Mouse (Mus musculus): ENCODE results near the gene A630095N17Rik.

Gene A630095N17Rik

DNA sequence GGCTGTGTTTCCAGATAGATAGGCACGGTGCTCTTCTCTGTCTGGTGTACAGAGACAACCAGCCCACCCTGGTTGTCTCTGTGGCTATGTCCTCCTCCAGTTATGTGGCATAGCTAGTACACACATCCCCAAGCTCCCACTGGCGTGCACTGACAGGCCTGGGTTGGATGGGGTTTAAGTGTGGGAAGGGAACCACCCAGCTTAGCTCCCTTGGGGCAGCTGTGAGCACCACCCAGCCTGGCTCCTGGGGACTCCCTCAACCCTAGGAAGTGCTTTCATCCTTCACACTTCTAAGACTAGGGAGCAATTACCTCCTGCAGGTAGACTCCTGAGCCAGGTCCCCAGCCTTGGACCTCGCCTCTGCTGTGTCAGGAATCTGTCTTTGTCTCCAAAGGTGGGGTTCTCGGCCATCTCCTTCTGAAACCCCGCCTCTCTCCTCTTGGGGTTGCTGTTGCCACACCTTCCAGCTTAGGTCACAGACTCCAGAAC, at the start of gene A630095N17Rik:
A630095N17Rik (minus strand) TSS at position 439 of the 489 bp plus-strand sequence.
- no peak for DNase-seq (ENCODE audit: low spot score in 2 of 2)

DNA sequence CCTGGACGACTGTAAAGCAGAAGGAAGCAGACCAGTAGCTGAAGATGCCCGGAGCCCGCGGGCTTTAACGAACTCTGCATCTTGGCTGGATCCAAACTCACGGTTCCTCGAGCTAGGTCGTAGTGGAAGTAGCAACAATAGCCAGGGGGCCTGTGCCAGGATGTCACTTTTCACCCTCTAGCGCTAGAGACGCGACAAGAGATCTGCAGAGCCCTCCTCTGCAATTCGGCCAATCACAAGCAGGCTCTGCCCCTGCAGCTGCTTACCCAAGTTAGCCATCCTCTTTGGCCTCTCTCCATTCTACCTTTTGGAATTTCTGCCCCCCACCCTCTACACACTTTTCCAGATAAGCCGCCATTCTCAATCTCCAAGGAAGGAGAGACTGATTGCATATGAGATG, 46.3 kb upstream of the A630095N17Rik start, which contains the start of gene Resp18:
Resp18 (minus strand) TSS at position 188 of the 400 bp plus-strand sequence.
- no peak for DNase-seq (ENCODE audit: low spot score in 2 of 2)

DNA sequence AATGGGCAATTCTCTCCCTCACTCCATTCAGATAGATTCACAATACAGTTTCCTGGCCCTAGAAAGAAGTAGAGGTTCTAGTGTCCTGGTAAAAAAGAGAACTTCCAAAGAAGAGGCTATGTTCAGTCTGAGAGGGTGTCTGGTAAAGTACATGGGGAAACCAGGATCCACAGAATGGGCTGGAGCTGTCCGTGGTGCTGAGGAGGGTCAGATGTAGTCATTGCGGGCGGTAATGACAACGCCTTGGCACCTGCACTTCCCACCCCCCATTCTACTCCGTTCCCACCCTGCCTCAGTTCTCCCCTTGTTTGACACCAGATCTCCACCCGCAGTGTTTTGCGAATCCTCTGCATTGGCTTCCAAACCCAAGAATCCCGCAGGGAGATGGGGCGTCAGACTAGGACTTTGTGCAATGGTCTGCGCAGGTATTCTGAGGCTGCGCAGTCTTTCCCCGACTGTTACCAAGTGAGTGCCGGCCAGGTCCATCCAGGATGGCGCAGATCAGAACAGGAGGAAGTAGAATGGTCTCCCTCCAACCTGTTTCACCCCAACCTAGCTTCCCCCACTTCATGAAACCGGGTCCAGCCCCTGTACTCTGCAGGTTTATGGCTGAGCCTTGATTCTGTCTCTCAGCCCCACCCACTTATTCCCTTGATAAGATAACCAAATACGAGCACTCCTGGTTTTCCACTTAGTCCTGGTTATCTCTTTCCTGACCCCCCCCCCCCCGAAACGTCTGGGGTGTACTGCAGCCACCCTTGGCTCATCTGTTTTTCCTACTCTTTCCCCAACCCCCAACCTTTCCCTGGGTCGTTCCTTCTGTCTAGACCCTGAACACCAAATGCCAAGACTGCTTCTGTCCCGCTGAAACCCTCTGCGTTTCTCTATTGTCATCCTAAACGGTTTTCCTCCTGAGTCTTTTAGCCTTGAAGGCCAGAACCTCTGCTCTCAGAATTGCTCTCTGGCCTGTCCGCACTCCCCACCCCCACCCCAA, 45.6 kb upstream of the A630095N17Rik start:
- no peak for DNase-seq (ENCODE audit: low spot score in 2 of 2)

DNA sequence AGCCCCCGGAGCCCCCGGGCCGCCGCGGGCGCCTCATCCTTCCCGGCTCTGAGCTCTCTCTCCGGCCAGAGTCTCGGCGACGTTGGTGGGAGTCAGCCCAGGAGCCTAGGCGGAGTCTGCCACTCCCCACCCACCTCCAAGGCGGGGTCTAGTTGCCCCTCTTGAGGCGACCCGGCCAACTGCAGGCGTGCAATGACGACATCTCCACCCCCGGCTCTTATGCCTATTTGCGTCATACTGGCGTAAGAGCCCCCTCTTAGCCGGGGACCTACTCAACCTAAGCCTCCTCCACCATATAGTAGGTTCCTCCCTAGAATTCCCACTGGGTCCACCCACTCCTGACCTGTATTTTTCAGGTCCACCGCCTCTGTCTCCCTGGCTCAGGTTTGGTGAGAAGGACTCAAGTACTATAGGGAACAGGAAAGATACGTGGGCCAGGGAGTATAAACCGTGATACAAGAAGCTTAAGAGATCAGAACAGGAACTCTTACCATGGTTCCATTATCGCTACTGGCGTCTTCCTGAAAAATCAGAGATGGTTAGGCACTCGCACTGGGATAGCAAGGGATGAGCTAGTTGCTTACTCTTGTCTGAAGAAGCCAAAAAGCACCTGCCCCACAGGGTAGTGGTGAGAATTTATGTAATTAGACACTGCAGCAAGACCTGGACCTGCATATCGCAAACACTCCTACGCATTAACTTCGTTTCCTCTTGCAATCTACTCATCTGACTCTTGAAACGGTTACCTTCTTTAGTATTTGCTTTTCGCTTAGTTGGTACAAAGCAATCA, 32.4 kb upstream of the A630095N17Rik start, which contains the start of gene Ptprn:
Ptprn (minus strand) TSS at position 412 of the 790 bp plus-strand sequence.
- peak; percentile 77 to 88 for DNase-seq (ENCODE audit: low spot score in 2 of 2)

DNA sequence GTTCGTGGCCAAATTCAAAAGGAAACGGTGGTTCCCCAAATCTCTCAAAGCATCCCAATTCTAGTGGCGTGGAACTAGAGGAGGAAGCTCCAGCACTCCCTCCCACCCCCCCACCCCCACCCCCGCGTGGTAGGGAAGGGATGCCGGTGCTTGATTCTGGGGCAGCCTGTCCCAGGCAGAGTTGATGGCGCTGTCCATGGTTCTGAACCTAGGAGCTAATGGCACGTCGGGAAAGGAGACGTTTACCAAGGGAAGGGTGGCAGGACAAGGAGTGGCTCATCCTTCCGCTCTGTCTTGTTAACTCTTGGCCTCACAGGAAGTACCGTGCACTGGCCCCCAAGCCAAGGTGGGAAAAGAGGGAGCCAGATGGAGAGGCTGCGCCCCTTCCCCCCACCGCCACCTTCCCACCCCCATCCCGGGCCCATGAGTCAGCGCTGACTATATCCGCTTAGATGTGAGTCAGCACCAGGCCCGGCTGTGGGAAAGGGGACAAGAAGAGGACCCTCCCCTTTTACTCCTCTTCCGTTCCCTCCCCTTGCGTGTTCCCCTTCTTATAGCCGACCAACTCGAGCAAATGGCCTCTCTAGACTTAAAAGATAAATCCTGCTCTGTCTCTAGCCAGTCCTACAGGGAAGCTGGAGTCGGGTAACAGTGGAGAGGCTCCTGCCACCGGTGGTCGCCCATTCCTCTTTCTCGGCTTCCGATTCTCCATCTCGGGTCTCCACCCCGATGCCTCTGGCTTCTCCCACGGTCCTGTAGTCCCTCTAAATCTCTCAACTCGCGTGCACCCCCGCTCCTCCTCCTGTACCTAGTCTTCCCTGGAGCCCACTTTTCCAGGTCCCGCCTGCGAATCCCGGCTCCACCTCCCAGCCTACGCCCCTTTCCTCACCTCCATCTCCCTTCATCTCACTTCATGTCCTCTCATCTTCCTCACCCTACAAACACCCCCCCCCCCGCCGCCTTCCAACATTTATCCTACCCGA, 31.4 kb upstream of the A630095N17Rik start:
- DNase-seq (ENCODE audit: low spot score in 2 of 2), result peak in 1 of 2 experiments; percentile 64

DNA sequence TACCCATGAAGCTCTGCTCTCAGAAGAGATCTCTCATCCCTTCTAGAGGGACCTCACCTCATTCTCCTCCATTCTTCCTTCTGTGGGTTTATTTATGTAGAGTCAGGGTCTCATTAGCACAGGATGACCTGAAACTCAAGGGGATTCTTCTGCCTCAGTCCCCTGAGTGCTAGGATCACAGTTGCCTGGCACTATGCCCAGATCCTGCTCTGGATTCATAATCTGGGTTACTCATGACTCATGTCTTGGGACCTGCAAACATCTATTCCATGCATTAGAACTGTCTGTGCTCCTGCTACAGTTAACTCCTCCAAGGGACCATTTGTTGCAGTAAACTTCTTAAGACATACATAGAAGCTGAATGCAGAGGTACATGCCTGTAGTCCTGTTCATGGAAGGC, 29.4 kb upstream of the A630095N17Rik start:
- DNase-seq (ENCODE audit: low spot score in 2 of 2), result no peak

DNA sequence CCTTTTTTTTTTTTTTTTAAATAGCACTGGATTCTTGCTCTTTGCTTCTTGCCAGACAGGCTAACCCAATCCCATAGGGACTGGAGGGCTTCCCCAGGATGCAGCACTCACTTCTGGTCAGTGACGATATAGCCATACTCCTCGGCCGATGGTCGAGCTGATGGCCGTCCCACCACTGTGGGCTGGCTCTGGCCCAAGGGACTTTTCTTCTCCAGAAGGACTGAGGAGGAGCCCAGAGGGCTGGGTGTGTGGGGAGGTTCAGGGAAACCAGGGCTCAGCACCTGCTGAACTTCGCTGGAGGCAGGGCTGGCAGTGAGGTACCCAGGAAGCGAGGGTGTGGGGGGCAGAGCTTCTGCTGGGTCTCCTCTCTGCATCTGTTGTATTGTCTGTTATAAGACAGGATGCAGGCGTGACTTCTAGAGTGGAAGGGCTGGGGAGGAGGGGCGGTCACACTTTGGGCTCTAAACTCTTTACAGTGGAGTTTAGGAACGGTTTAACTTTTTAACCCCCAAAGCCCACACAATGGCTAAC, 23.7 kb upstream of the A630095N17Rik start:
- no peak for DNase-seq (ENCODE audit: low spot score in 2 of 2)

DNA sequence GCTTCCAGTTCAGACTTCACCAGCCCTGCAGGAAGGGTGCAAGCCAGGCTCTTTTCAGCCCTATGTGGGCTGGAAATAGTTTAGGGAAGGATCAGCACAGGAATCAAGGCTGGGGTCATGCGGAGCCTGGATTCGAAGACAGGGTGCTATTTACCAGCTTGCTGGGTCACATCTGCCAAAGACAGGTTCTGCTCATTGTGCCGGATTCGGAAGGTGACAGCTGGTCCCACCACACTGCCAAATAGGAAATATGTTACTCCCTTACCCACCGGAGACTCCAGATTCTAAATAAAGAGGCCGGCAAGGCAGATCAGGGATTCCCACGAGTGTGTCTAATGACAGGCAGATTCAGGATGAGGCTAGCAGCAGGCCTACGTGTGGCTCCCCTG, 22.7 kb upstream of the A630095N17Rik start:
- DNase-seq (ENCODE audit: low spot score in 2 of 2), result no peak

DNA sequence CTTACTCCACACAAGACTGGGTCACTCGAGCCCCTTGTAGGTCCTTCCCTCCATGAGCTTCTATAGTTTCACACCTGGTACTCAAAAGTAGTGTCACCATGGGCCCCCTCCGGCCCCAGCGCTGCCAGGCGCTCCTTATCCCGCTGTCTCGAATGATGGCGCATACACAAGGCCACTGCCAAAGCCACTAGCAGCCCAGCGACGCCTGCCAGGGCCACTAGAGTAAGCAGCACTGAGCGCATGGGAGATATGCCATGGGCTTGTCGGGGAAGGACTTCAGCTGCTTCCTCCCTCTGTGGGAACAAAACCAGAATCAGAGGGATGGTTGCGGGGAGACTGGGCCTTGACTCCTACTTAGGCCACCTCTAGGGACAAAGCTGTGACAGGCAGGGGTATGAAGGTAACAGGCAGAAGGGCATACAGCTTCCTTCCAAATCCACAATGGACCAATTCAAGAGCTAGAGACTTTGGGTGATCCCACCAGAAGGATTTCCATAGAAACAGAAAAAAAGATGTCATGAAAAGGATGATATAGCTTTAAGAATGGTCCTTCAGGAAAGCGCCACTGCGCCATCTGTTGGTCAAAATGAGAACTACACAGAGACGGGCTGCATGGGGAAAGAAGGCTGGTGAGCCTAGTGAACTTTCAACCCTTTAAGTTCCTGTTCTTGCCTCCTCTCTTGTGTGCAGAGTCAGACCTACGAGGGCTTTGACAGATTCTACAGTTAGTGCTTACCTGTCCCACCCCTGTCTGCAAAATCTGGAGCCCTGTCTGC, 22.1 kb upstream of the A630095N17Rik start:
- peak; percentile 67 to 76 for DNase-seq (ENCODE audit: low spot score in 2 of 2)

DNA sequence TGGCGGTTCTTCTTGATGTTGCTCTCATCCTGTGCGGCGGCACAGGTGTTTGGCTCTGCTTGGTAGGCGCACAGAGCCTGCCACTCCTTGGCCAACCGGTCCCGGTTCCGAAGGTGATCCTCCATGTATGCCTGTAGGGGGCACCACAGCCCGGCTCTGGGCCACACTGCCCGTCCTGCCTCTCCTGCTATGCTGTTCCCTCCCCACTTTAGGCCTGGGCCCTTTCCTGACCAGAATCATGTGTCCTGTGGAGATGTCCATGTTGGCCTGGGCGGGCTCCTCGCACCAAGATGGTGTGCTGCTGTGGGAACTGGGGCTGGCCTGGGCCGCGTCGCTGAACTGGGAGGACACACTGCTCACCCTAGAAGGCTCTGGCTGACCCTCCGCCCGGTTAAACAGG, 21.1 kb upstream of the A630095N17Rik start:
- no peak for DNase-seq (ENCODE audit: low spot score in 2 of 2)

DNA sequence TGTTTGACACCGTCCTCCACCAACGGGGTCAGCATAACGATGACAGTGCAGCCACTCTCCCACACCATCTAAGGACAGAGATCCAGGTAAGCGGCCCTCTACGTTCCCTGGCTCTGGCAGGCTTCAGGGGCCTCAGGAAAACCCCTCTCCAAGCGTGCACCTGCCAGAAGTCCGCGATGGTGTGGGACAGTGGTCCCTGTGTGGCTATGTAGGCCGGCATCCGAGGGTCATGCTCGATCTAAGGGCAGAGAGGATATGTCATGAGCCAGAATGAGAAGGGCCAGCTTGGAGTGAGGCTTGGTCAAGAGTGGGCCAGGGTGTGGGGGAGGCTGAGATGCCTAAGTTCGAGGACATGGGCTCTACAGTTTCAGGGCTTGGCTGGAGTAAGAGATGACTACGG, 20.4 kb upstream of the A630095N17Rik start:
- no peak for DNase-seq (ENCODE audit: low spot score in 2 of 2)

DNA sequence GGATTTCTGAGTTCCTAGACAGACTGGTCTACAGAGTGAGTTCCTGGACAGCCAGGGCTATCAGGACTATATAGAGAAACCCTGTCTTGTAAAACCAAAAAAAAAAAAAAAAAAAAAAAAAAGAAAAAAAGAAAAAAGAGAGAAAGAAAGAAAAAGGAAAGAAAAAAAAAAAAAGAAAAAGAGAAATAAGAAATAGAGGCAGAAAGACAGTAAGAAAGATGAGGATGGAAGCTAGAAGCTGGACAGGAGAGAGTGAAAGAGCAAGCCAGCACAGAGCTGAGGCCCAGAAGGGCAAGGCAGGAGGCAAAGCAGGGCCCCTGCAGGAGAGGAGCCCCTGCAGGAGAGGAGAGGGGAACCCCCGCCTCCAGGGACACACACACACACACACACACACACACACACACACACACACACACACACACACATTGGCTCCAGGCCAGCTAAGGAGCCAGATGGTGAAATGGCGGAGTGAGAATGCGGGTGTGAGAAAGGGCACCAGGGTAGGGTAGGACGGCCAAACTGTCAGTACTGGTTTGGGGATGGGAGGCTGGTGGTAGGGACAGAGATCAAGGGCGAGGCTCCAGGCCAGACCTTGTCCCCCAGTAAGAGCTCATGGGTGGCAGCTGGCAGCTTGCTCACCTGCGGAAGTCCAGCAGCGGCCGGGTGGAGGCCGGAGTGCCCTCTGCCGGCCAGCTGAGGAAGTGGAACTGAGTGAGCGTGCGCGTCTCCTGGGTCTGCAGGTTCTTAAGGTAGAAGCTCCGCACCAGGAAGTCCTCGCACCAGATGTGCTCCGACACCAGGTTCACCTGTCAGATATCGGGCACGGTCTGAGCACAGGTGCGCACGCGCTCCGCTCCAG, 19.4 kb upstream of the A630095N17Rik start:
- no peak for DNase-seq (ENCODE audit: low spot score in 2 of 2)

DNA sequence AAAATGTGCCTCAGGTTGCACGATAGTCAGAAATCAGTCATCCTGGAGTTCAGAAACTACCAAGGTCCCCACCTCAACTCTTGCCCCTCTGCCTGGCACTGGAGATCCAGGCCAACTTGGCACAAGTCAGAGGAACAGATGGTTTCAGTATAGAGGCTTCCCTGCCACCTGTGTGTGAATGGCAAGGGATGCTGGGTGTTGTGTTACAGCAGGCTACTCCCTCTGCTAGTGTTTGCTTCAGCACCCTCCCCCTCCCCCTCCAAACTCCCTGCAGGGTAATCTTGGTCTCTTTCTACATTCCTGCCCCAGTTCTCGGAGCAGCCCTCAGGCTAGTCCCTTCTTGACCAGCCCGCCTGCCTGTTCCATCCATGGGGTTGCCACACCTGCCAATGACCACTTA, 18.6 kb upstream of the A630095N17Rik start:
- DNase-seq (ENCODE audit: low spot score in 2 of 2), result no peak

DNA sequence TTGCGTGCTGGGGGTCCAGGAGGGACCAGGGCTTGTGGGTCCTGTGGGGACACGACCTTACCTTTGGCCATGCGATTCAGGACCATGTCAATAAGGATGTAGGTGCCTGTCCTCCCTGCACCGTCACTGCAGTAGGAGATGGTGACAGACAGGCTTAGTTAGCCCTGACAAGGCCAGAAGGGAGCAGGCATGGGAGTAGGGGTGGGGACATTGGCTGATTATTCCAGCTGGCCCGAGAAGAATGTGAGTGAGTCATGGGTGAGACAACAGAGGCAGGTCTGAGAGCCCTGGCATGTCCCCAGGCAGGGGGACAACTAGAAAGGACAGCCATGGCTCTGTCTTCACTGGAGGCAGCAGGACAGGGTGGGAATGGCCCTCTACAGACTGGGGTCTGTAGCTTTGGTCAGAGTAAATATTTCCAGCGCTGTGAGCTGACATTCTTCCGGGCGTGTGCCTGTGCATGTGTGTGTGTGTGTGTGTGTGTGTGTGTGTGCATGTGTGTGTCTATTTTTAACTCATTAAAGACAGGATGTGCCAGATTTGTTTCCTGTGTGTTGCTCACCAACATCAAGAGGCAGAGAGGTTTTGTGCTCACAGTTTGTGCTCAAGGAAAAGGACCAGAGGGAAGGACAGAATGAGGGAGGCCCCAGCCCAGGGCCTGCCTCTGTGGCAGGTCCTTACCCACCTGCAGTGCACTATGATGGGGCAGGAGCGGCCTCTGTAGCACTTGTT, 16.3 kb upstream of the A630095N17Rik start:
- no peak for DNase-seq (ENCODE audit: low spot score in 2 of 2)

DNA sequence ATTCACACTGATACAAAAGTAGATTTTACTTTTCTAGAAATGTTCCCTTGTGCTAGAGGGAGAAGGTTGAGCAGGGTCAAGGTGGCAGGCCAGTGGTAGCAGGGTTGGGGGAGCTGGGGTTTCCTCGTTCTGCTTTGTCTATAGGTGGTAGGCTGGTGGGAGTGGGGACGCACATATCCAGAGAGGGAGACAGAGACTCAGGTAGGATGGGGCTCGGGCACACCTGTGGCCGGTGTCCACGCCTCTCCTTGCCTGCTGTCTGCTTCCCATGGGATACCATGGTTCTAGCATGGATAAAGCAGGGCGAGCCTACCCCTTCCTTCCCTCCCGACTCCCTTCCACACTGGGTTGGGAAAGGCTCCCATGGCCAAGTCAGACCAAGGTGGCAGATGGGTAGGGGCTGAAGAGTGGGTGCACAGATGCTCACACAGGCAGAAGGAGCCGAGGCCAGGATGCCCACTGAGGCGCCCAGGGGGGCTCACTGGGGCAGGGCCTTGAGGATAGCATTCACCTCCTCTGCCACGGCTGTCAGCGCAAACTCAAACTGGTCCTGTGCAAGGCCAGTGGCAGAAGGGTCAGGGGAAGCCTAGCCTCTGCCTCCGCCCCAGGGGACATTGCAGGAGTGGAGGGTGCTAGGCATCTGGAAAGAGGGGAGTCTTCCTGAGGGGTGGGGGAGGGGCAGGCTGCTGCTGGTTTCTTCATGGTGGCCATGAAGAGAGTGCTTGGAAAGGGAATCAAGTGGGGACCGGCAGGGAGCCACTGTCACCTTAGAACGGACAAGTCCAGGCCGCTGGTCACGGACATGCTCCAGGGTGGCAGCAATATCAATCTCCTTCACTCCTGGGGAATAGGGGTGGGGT, 15.4 kb upstream of the A630095N17Rik start:
- DNase-seq (ENCODE audit: low spot score in 2 of 2), result no peak

DNA sequence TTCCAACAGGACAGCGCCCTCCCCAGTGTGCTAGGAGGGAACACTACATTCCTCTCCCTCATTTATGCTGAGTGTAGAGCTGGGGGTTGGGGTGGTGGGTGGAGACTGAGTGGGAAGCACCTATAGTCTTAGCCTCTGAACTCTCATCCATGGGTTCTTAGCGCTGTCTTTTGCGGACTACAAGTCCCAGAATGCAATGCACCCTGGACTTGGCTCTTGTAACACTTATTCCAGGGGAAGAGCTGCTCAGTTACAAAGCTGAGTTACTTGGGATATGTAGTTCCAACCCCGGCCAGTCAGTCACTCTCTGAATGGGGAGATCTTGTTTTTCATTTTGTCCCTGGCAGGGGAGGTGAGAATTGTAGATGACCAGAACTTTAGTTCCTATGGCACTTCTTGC, 12.9 kb upstream of the A630095N17Rik start:
- DNase-seq (ENCODE audit: low spot score in 2 of 2), result peak in 1 of 2 experiments; percentile 77

DNA sequence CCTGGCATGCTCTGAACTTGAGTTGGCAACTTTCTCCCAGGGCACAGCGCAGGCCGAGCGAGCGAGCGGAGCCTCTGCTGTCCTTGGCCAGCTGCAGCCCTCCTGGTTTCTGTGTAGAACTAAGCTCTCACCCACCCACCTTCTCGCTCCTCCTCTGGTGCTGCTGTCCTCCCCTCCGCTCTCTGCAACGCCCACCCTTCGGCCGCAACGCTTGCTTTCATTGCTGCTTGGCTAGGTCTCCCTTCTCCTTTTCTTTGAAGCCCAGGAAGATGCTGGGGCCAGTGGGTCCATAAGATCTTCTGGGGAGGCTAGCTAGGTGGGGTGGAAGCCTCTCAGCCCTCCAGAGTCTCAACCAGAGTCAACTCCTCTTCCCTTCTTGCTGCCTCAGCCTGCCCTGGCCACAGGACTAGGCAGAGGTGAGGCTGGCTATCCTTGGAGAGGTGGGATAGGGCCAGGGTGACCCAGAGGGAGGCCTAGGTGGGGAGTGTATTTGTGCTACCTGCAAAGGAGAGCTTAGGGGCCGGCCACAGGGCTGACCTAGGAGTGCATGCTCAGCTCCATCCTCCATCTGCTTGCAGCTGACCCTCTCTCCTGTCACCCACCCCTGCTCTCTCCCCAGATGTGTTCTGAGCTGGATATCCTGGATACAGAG, 12.4 kb upstream of the A630095N17Rik start:
- DNase-seq (ENCODE audit: low spot score in 2 of 2), result no peak

Measured in right cerebral cortex, postnatal 36 days (tissue).